Mouse (Mus musculus) olfactory bulb, adult 2 months (tissue): Measurements from ENCODE around the gene Cant1. TPM values are rescaled to one million over a fixed set of nuclear protein-coding genes. Genes with fewer than 3 reads are reported as not detected.

Experiments used
- H3K27ac ChIP-seq: fragments of 200-500 bp; 2 replicates; pipeline ENCODE4 v1.5.1; 2012; ENCODE audit warnings: low read depth, low read length; ENCODE audit not compliant: insufficient read depth
- H3K4me1 ChIP-seq: fragments of 200-500 bp; 2 replicates; pipeline ENCODE4 v1.6.1; 2012; ENCODE audit warnings: low read length; ENCODE audit not compliant: control insufficient read depth, insufficient read depth
- H3K4me3 ChIP-seq: fragments of 200-500 bp; 2 replicates; pipeline ENCODE4 v1.5.1; 2012; ENCODE audit warnings: mild to moderate bottlenecking, low read depth, low read length, moderate library complexity; ENCODE audit not compliant: insufficient read depth
- CTCF ChIP-seq: fragments of 200-500 bp; IDR thresholded peaks from 2 replicates; pipeline ENCODE4 v1.5.1; 2012; ENCODE audit warnings: low read depth, mild to moderate bottlenecking, low read length, moderate library complexity; ENCODE audit not compliant: insufficient read depth
- POLR2A ChIP-seq: fragments of 200-500 bp; IDR thresholded peaks from 2 replicates; pipeline ENCODE4 v1.6.1; 2012; ENCODE audit warnings: mild to moderate bottlenecking, low read depth, low read length, moderate library complexity; ENCODE audit not compliant: insufficient read depth
- WGBS: fragments of 180-500 bp; shearing (Covaris S2); methylation state at CpG from one replicate; pipeline ENCODE4 v1.1.7; 2018; 5-methylcytosine and 5-hydroxymethylcytosine counted together
- polyA plus RNA-seq: library from polyadenylated mRNA; stranded (reverse); fragments of >200 nt; gene quantifications from 2 replicates; pipeline ENCODE4 v1.2.4, GENCODE M21; 2012; ENCODE audit warnings: low replicate concordance; ENCODE audit not compliant: missing spikeins, insufficient read depth, insufficient read length

Cant1 gene
- polyA plus RNA-seq, 1 experiment = not detected

- TF ChIP-seq CTCF = no peak
- TF ChIP-seq POLR2A = no peak
- WGBS = 69% methylated on average over 2 of the region's 2 CpGs
- Histone ChIP-seq H3K27ac (no peak overlapping the region), H3K4me3 (no peak overlapping the region), H3K4me1 (peaks cover 29% of the 10 kb centered on the region)
Measured at GRCm38 (mm10) chr11:118412601-118413000, 6.3 kb downstream of the Cant1 start.

- WGBS = 80% methylated on average over 8 of the region's 8 CpGs
- Histone ChIP-seq H3K4me3 (no peak overlapping the region), H3K27ac (no peak overlapping the region), H3K4me1 (peaks cover 17% of the 10 kb centered on the region)
- TF ChIP-seq CTCF (no peak), POLR2A (no peak)
Measured at GRCm38 (mm10) chr11:118411271-118411670, 7.6 kb downstream of the Cant1 start.

DNA sequence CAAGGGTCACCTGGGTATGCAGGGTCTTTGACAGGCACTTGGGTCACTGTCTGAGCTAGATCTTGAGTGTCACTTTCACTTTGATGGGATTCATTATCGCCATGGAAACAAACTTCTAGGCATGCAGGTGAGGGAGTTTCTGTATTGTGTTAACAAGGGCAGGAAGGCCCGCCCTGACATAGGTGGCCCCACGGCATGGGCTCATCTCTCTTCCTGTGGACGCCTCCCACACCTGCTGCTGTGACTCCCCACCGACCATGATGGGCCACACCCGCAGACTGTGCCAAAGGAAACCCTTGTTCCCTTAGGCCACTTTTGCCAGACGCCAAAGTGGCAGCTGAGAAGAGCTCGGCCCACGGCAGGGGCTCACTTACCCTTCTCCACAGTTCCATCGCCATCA is 8.4 kb downstream of the Cant1 start:
- Histone ChIP-seq H3K4me3 (no peak overlapping the region), H3K4me1 (peaks cover 9% of the 10 kb centered on the region), H3K27ac (no peak overlapping the region)
- TF ChIP-seq POLR2A (no peak), CTCF (no peak)
- WGBS = 89% methylated on average over 10 of the region's 10 CpGs

DNA sequence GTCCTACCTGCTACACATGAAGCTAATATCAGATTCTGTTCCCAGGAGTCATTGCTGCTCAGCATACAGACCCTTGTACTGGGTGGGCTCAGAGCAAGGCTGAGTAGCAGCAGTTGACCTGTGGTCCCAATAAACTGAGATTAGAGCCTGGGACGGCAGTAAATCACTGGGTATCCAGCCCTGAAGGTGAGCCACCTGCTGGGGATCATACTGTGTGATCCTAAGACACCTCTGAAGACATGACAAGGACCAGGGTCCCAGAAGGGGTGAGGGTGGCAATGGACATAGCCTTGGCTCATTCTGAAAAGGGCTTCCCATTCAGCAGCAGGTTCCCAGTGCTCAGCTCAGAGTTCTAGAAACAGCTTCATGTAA is 8.8 kb downstream of the Cant1 start:
- WGBS = 87% methylated on average over 1 of the region's 1 CpGs
- H3K4me3 ChIP-seq = no peak overlapping the region
- TF ChIP-seq POLR2A = no peak
- no peak for TF ChIP-seq CTCF
- H3K4me1 ChIP-seq = peaks cover 8% of the 10 kb centered on the region
- H3K27ac ChIP-seq = no peak overlapping the region

- TF ChIP-seq POLR2A (no peak), CTCF (no peak)
- Histone ChIP-seq H3K27ac (no peak overlapping the region), H3K4me3 (no peak overlapping the region), H3K4me1 (peaks cover 8% of the 10 kb centered on the region)
- 86% methylated on average over 12 of the region's 12 CpGs for WGBS
Measured at GRCm38 (mm10) chr11:118409106-118410072, 9.5 kb downstream of the Cant1 start.

- Histone ChIP-seq H3K4me3 (no peak overlapping the region), H3K27ac (no peak overlapping the region), H3K4me1 (peaks cover 4% of the 10 kb centered on the region; the same call in 1 of the 2 replicates)
- WGBS = 89% methylated on average over 18 of the region's 18 CpGs
- no peak for TF ChIP-seq POLR2A
- no peak for TF ChIP-seq CTCF
Measured at GRCm38 (mm10) chr11:118408051-118408740, 10.7 kb downstream of the Cant1 start.

DNA sequence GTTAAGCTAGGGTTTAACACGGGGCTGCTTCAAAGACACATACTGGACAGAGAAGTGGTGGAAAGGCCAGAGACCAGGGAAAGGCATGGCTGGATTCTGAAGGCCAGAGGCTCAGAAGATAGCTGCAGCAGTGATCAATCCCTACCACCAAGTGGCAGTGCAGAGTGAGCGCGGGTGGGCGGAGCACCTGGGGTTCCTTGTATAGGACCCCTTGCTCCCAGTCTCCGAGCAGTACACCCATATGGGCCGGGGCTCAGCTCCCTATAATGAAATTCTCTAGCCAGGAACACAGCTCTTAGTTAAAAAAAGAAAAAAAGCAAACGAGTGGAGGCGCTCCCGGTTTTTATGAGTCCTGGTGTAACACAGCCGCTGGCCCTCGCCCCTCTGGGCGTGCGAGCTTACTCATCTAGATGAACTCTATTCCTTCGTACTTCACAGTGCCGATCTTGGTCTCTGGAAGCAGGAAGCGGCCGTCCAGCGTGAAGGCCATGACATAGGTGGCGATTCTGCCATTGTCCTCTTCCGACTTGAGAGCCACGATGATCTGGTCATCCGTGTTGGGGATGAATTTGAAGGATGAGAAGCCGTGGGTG is 11.5 kb downstream of the Cant1 start:
- WGBS = 85% methylated on average over 23 of the region's 23 CpGs
- TF ChIP-seq CTCF (no peak), POLR2A (no peak)
- no peak overlapping the region for H3K4me3 ChIP-seq
- no peaks in the 10 kb centered on the region for H3K4me1 ChIP-seq
- no peak overlapping the region for H3K27ac ChIP-seq

DNA sequence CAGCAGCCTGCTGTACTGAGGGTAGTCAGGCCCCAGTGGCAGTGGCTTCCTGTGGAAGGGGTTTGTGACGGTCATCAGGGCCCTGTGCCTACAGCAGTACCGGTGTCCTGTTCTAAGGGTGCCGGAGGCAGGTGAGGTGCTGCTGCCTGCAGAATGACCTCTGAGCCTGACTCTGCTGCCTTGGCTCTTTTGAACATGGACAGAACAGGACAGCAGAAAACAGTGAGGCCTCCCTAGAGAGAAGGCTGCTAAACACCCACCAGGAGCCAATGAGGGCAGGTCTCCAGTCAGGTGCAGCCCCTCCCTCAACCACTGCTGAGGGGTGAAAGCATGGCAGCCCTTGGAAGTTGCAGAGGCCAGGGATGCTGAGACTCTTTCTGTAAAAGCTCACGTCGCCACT is 12.4 kb downstream of the Cant1 start:
- no peak for TF ChIP-seq POLR2A
- TF ChIP-seq CTCF = no peak
- no peak overlapping the region for H3K4me3 ChIP-seq
- peaks cover 6% of the 10 kb centered on the region for H3K4me1 ChIP-seq
- H3K27ac ChIP-seq = no peak overlapping the region
- WGBS = 88% methylated on average over 5 of the region's 5 CpGs

DNA sequence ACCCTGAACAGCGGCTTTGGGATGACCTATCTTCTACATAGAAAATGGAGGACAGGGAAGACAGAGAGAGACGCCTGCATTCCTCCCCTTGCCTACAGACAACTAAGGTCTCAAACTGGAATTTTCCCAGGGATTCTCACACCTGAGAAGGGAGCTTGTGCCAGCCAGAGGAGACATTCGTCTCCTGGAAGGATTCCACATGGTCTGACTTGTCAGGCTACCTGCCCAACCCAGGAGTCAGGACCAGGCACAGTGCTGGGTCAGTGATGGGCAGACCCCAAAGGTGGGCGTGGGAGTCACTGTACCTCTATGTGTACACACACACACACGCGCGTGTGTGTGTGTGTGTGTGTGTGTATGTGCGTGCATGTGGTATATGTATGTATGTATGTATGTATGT is 13.6 kb downstream of the Cant1 start:
- TF ChIP-seq POLR2A (no peak), CTCF (no peak)
- WGBS = 97% methylated on average over 8 of the region's 8 CpGs
- H3K4me3 ChIP-seq = no peak overlapping the region
- no peak overlapping the region for H3K27ac ChIP-seq
- H3K4me1 ChIP-seq = peaks cover 6% of the 10 kb centered on the region
